Mouse (Mus musculus): ENCODE data around the gene Fndc7. TPM values are rescaled to one million over a fixed set of nuclear protein-coding genes. Genes with fewer than 3 reads are reported as not detected.
A peak's percentile ranks its signal among the peaks of the same experiment; 100 is the strongest.

Fndc7 gene
- polyA plus RNA-seq (2012; rRNA removed) = 0.08 and 0.13 TPM in 2 replicates

GRCm38 (mm10) chr3:108889908-108890307 is at the start of gene Fndc7:
Gene Fndc7, minus strand, starts transcription at chr3:108890008.
- Histone ChIP-seq H3K4me3 (ENCODE audit: insufficient read depth, low read length) (no peak within 1 kb of the TSS), H3K4me1 (ENCODE audit: control insufficient read depth, insufficient read depth, low read length) (no peaks in the 10 kb centered on the region), H3K27ac (ENCODE audit: insufficient read depth, low read length) (no peak within 1 kb of the TSS)
- no peak for TF ChIP-seq POLR2A (IDR thresholded peaks at IDR 0.05; ENCODE audit: extremely low read depth, insufficient read depth, low read length)
- TF ChIP-seq CTCF (IDR thresholded peaks at IDR 0.05; ENCODE audit: extremely low read depth, insufficient read depth, low read length) = no peak

GRCm38 (mm10) chr3:108939573-108939972 is 49.8 kb upstream of the Fndc7 start, which contains the start of gene Henmt1:
Gene Henmt1, plus strand, starts transcription at chr3:108939873.
- Histone ChIP-seq H3K4me1 (ENCODE audit: control insufficient read depth, insufficient read depth, low read length) (no peaks in the 10 kb centered on the region), H3K27ac (ENCODE audit: insufficient read depth, low read length) (no peak within 1 kb of the TSS), H3K4me3 (ENCODE audit: insufficient read depth, low read length) (peak within 1 kb of the TSS; percentile 18)
- TF ChIP-seq CTCF (IDR thresholded peaks at IDR 0.05; ENCODE audit: extremely low read depth, insufficient read depth, low read length) (no peak), POLR2A (IDR thresholded peaks at IDR 0.05; ENCODE audit: extremely low read depth, insufficient read depth, low read length) (no peak)

GRCm38 (mm10) chr3:108938691-108939090 is 48.9 kb upstream of the Fndc7 start:
- Histone ChIP-seq H3K27ac (ENCODE audit: insufficient read depth, low read length) (no peak overlapping the region), H3K4me1 (ENCODE audit: control insufficient read depth, insufficient read depth, low read length) (no peaks in the 10 kb centered on the region), H3K4me3 (ENCODE audit: insufficient read depth, low read length) (no peak overlapping the region)
- TF ChIP-seq CTCF (IDR thresholded peaks at IDR 0.05; ENCODE audit: extremely low read depth, insufficient read depth, low read length) = no peak
- TF ChIP-seq POLR2A (IDR thresholded peaks at IDR 0.05; ENCODE audit: extremely low read depth, insufficient read depth, low read length) = no peak

GRCm38 (mm10) chr3:108933557-108933956 is 43.7 kb upstream of the Fndc7 start:
- Histone ChIP-seq H3K4me1 (ENCODE audit: control insufficient read depth, insufficient read depth, low read length) (no peaks in the 10 kb centered on the region), H3K4me3 (ENCODE audit: insufficient read depth, low read length) (no peak overlapping the region), H3K27ac (ENCODE audit: insufficient read depth, low read length) (no peak overlapping the region)
- TF ChIP-seq CTCF (IDR thresholded peaks at IDR 0.05; ENCODE audit: extremely low read depth, insufficient read depth, low read length) = no peak
- TF ChIP-seq POLR2A (IDR thresholded peaks at IDR 0.05; ENCODE audit: extremely low read depth, insufficient read depth, low read length) = no peak

GRCm38 (mm10) chr3:108926308-108926707 is 36.5 kb upstream of the Fndc7 start:
- no peak overlapping the region for H3K4me3 ChIP-seq (ENCODE audit: insufficient read depth, low read length)
- H3K27ac ChIP-seq (ENCODE audit: insufficient read depth, low read length) = no peak overlapping the region
- no peaks in the 10 kb centered on the region for H3K4me1 ChIP-seq (ENCODE audit: control insufficient read depth, insufficient read depth, low read length)
- TF ChIP-seq POLR2A (IDR thresholded peaks at IDR 0.05; ENCODE audit: extremely low read depth, insufficient read depth, low read length) (no peak), CTCF (IDR thresholded peaks at IDR 0.05; ENCODE audit: extremely low read depth, insufficient read depth, low read length) (no peak)

GRCm38 (mm10) chr3:108925677-108926076 is 35.9 kb upstream of the Fndc7 start:
- no peak overlapping the region for H3K4me3 ChIP-seq (ENCODE audit: insufficient read depth, low read length)
- no peak overlapping the region for H3K27ac ChIP-seq (ENCODE audit: insufficient read depth, low read length)
- no peaks in the 10 kb centered on the region for H3K4me1 ChIP-seq (ENCODE audit: control insufficient read depth, insufficient read depth, low read length)
- TF ChIP-seq CTCF (IDR thresholded peaks at IDR 0.05; ENCODE audit: extremely low read depth, insufficient read depth, low read length) (no peak), POLR2A (IDR thresholded peaks at IDR 0.05; ENCODE audit: extremely low read depth, insufficient read depth, low read length) (no peak)

- Histone ChIP-seq H3K4me1 (ENCODE audit: control insufficient read depth, insufficient read depth, low read length) (peaks cover 1% of the 10 kb centered on the region; the same call in 1 of the 2 replicates), H3K27ac (ENCODE audit: insufficient read depth, low read length) (no peak overlapping the region), H3K4me3 (ENCODE audit: insufficient read depth, low read length) (no peak overlapping the region)
- no peak for TF ChIP-seq POLR2A (IDR thresholded peaks at IDR 0.05; ENCODE audit: extremely low read depth, insufficient read depth, low read length)
- TF ChIP-seq CTCF (IDR thresholded peaks at IDR 0.05; ENCODE audit: extremely low read depth, insufficient read depth, low read length) = no peak
These were observed 32.0 kb upstream of the Fndc7 start for GRCm38 (mm10) chr3:108921822-108922221.

- Histone ChIP-seq H3K4me3 (ENCODE audit: insufficient read depth, low read length) (no peak overlapping the region), H3K27ac (ENCODE audit: insufficient read depth, low read length) (no peak overlapping the region), H3K4me1 (ENCODE audit: control insufficient read depth, insufficient read depth, low read length) (peaks cover 3% of the 10 kb centered on the region; the same call in 1 of the 2 replicates)
- TF ChIP-seq POLR2A (IDR thresholded peaks at IDR 0.05; ENCODE audit: extremely low read depth, insufficient read depth, low read length) (no peak), CTCF (IDR thresholded peaks at IDR 0.05; ENCODE audit: extremely low read depth, insufficient read depth, low read length) (no peak)
These were observed 30.7 kb upstream of the Fndc7 start for GRCm38 (mm10) chr3:108920442-108921070.

- peaks cover 3% of the 10 kb centered on the region; the same call in 1 of the 2 replicates for H3K4me1 ChIP-seq (ENCODE audit: control insufficient read depth, insufficient read depth, low read length)
- no peak overlapping the region for H3K4me3 ChIP-seq (ENCODE audit: insufficient read depth, low read length)
- H3K27ac ChIP-seq (ENCODE audit: insufficient read depth, low read length) = no peak overlapping the region
- no peak for TF ChIP-seq CTCF (IDR thresholded peaks at IDR 0.05; ENCODE audit: extremely low read depth, insufficient read depth, low read length)
- no peak for TF ChIP-seq POLR2A (IDR thresholded peaks at IDR 0.05; ENCODE audit: extremely low read depth, insufficient read depth, low read length)
These were observed 29.0 kb upstream of the Fndc7 start for GRCm38 (mm10) chr3:108918852-108919251.

- TF ChIP-seq POLR2A (IDR thresholded peaks at IDR 0.05; ENCODE audit: extremely low read depth, insufficient read depth, low read length) = no peak
- no peak for TF ChIP-seq CTCF (IDR thresholded peaks at IDR 0.05; ENCODE audit: extremely low read depth, insufficient read depth, low read length)
- Histone ChIP-seq H3K4me3 (ENCODE audit: insufficient read depth, low read length) (no peak overlapping the region), H3K4me1 (ENCODE audit: control insufficient read depth, insufficient read depth, low read length) (peaks cover 3% of the 10 kb centered on the region; the same call in 1 of the 2 replicates), H3K27ac (ENCODE audit: insufficient read depth, low read length) (no peak overlapping the region)
These were observed 28.2 kb upstream of the Fndc7 start for GRCm38 (mm10) chr3:108917986-108918385.

All from cortical plate, adult 2 months (tissue).